ENCODE assay signal across 9 mouse cellular contexts in the genomic region with DNA sequence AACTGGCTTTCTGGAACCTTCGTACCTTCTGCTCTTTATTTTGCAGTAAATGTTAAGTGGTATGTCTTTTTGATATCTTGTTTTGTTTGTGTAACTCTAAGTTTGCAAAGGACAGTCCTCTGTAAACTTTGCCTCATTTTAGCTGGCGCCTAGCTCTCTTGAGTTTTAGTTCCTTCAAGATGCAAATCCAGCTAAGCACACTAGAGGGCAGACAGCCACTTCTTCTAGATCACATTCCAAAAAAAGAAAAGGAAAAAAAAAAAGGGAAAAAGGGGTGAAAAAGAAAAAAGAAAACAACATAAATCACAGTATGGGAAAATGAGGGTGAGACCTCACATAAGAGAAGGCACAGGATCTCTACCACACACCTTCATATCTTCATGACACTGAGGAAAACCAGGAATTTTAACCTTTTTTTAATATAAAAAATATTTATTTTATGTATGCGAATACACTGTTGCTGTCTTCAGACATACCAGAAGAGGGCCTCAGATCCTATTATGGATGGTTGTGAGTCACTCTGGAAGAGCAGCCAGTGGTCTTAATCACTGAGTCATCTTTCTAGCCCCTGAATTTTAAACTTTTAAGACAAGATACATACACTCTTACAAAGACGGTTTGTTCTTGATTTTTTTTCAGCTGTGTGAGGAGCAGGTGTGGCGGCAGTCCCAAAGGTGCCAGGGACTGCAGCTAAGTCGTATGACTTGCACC. TPM values are rescaled to one million over a fixed set of nuclear protein-coding genes. Genes with fewer than 3 reads are reported as not detected.
DNase-seq lines count a peak whose midpoint lies in the region; ATAC-seq lines count a peak whose summit lies in the region.
"Had no signal": no experiment of that assay in that cellular context is flagged by ENCODE, and none has a peak within 500 bp of the region (broad histone marks: within the 10 kb centered on the region; RNA-seq: fewer than 3 reads in every experiment).

No protein-coding gene starts in this region.

- WGBS in limb, embryonic 11.5 days = 52% methylated on average over 6 of the region's 6 CpGs
- whole genome bisulfite sequencing in limb, embryonic 10.5 days = 59% methylated on average over 6 of the region's 6 CpGs

- H3K9me3 ChIP-seq in limb, embryonic 11.5 days (ENCODE audit: control insufficient read depth, low read length) = no peaks in the 10 kb centered on the region
- no peaks in the 10 kb centered on the region for H3K9me3 ChIP-seq in limb, embryonic 10.5 days (replicated peaks)
- H3K9me3 ChIP-seq: liver, embryonic 13.5 days had no signal

- H3K9ac ChIP-seq in limb, embryonic 11.5 days (ENCODE audit: low read length) = no peak overlapping the region
- H3K9ac ChIP-seq: liver, embryonic 13.5 days had no signal

- peak; percentile 67 for DNase-seq in adrenal gland, postnatal 10 days
- DNase-seq in adrenal gland, adult 8-10 months = no peak
- peak; percentile 59 for DNase-seq in limb, embryonic 11.5 days (ENCODE audit: low spot score)
- DNase-seq in limb, embryonic 10.5 days (ENCODE audit: low spot score) = no peak
- peak; percentile 9 for DNase-seq in c-Kit-negative CD71-positive TER-119-positive erythroid progenitor cells, embryonic 14.5 days (ENCODE audit: low read depth, low spot score)
- DNase-seq in heart, postnatal 4 days = peak; percentile 67
- DNase-seq in lung, postnatal 25 days (ENCODE audit: low spot score) = peak; percentile 62
- peak; percentile 40 for DNase-seq in thymus, postnatal 4 days
- DNase-seq: liver, embryonic 13.5 days had no signal

- no peak overlapping the region for H3K4me3 ChIP-seq in limb, embryonic 11.5 days (ENCODE audit: low read depth, low read length)
- H3K4me3 ChIP-seq in limb, embryonic 10.5 days = no peak overlapping the region
- H3K4me3 ChIP-seq: liver, embryonic 13.5 days had no signal

- H3K27ac ChIP-seq in limb, embryonic 11.5 days (replicated peaks; ENCODE audit: low read depth, low read length) = no peak overlapping the region
- H3K27ac ChIP-seq in limb, embryonic 10.5 days = no peak overlapping the region

- no peaks in the 10 kb centered on the region for H3K27me3 ChIP-seq in limb, embryonic 11.5 days (ENCODE audit: control insufficient read depth, insufficient read depth, low read length)
- no peaks in the 10 kb centered on the region for H3K27me3 ChIP-seq in limb, embryonic 10.5 days (ENCODE audit: low read depth, poor library complexity, severe bottlenecking)
- H3K27me3 ChIP-seq: liver, embryonic 13.5 days had no signal

- no peak overlapping the region for H3K4me2 ChIP-seq in limb, embryonic 11.5 days (ENCODE audit: low read depth, severe bottlenecking)
- H3K4me2 ChIP-seq: liver, embryonic 13.5 days had no signal

- no peaks in the 10 kb centered on the region for H3K36me3 ChIP-seq in limb, embryonic 11.5 days (ENCODE audit: control insufficient read depth, insufficient read depth, low read length)
- H3K36me3 ChIP-seq in limb, embryonic 10.5 days = no peaks in the 10 kb centered on the region
- H3K36me3 ChIP-seq: liver, embryonic 13.5 days had no signal

- H3K4me1 ChIP-seq in limb, embryonic 11.5 days (ENCODE audit: control insufficient read depth, insufficient read depth, low read length) = 0 out of 2 replicates have a peak, but pooled peaks cover 2% of the 10 kb centered on the region
- H3K4me1 ChIP-seq in limb, embryonic 10.5 days = peaks cover 25% of the 10 kb centered on the region

- no peak for ATAC-seq in limb, embryonic 11.5 days (ENCODE audit: insufficient number of reproducible peaks, low FRiP score, low TSS enrichment, low read depth)

RNA-seq across cellular contexts. Expression of a gene that starts 32.9 kb away (rescaled TPM):
- 100 to 1,000 TPM; 281 to 290 TPM for total RNA-seq in adrenal gland, postnatal 10 days (2021)
- total RNA-seq in adrenal gland, adult 8-10 months (2022) = 100 to 1,000 TPM; 230 to 269 (median 241) TPM
- 186 and 198 TPM in 2 replicates for polyA plus RNA-seq in limb, embryonic 11.5 days (2014; fragmentation: Nextera tagmentation; extraction: Ambion mirVana)
- polyA plus RNA-seq in limb, embryonic 10.5 days (2016; fragmentation: Nextera tagmentation; extraction: Ambion mirVana) = 126 and 154 TPM in 2 replicates
- total RNA-seq in heart, postnatal 4 days (2021) = 100 to 1,000 TPM; 645 to 673 TPM

Comparison
In these comparisons a context has a peak if more than half of its experiments do, and no peak if none do; other contexts are left out.
1. DNase-seq: peak in adrenal gland, postnatal 10 days (single experiment), limb, embryonic 11.5 days (single experiment), c-Kit-negative CD71-positive TER-119-positive erythroid progenitor cells, embryonic 14.5 days (single experiment), heart, postnatal 4 days (single experiment), lung, postnatal 25 days (single experiment) and thymus, postnatal 4 days (single experiment); none in adrenal gland, adult 8-10 months (single experiment) and limb, embryonic 10.5 days (single experiment).